Mouse (Mus musculus) heart, adult 2 months (tissue): ENCODE measurements around the gene Scarf2.

ENCODE experiments used
- CTCF ChIP-seq: fragments of 200-600 bp; IDR thresholded peaks from 2 replicates; pipeline ENCODE4 v1.8.1; 2022; ENCODE audit warnings: antibody characterized with exemption, mild to moderate bottlenecking, moderate library complexity
- EP300 ChIP-seq: fragments of 200-500 bp; IDR thresholded peaks from 2 replicates; pipeline ENCODE4 v1.6.1; 2011; ENCODE audit warnings: low read depth, low read length, control low read depth; ENCODE audit not compliant: insufficient read depth
- POLR2A ChIP-seq: fragments of 200-500 bp; IDR thresholded peaks from 2 replicates; pipeline ENCODE4 v1.6.1; 2011; ENCODE audit warnings: mild to moderate bottlenecking, low read depth, low read length, control low read depth; ENCODE audit not compliant: insufficient read depth

DNA sequence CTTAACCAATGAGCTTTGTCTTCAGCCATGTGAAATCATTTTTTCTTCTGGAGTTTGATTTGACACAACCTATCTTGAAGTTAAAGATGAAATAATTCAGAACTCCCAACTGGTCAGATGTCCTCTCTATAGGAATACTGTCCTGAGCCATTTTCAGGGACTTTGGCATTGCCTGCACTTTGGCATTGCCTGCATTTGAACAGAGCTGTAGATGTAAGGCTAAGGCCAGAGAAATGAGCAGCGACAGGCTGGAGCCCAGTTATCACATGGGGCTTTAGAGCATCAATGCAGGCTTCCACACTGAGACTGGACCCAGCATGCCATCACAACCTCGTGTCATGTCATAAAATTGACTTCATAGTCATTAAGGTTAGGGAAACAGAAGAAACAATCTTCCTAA, 56.2 kb downstream of the Scarf2 start:
- no peak for TF ChIP-seq CTCF
- TF ChIP-seq POLR2A = no peak
- TF ChIP-seq EP300 = no peak
